Mouse (Mus musculus): Measurements from ENCODE around the gene Alkbh2. TPM values are rescaled to one million over a fixed set of nuclear protein-coding genes. Genes with fewer than 3 reads are reported as not detected.

The Alkbh2 gene
- total and polyA plus RNA-seq, 2 experiments from 2014 or later: 8.0 to 9.5 TPM

GRCm38 (mm10) chr5:114155168-114155933 lies 27.3 kb upstream of the Alkbh2 start:
- no peak for TF ChIP-seq CTCF (IDR thresholded peaks at IDR 0.05; ENCODE audit: low read depth)
- no peak for ATAC-seq
- Histone ChIP-seq H3K27me3 (ENCODE audit: insufficient read depth, low read length) (no peaks in the 10 kb centered on the region), H3K9me3 (ENCODE audit: low read length) (no peaks in the 10 kb centered on the region), H3K4me1 (ENCODE audit: insufficient read depth, low read length) (no peaks in the 10 kb centered on the region), H3K9ac (replicated peaks; ENCODE audit: low read length) (no peak overlapping the region), H3K4me3 (ENCODE audit: low read length) (no peak overlapping the region), H3K36me3 (ENCODE audit: insufficient read depth, low read length) (no peaks in the 10 kb centered on the region), H3K27ac (no peak overlapping the region), H3K4me2 (ENCODE audit: low read depth, low read length) (no peak overlapping the region)
- DNase-seq (ENCODE audit: low spot score): no peak
- 60% methylated on average over 9 of the region's 9 CpGs for WGBS

DNA sequence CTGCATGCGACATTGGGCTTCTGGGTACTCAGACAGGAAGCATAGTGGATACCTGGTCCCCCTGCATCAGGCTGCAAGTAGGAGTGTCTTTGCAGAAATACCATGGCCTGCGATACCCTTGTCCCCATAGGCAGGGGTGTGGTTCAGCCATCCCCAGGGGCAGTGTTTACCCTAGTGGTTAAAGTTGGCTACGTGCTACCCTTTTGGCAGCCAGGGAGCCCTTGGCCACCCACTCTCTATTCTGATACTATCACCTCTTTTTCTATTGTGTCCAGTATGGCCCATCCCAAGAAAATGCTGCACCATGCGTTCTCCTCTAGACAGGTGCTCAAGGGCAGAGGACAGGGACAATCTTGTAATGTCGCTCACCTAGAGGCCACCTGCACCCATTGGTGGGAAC lies 26.7 kb upstream of the Alkbh2 start:
- DNase-seq (ENCODE audit: low spot score): no peak
- H3K9ac ChIP-seq (replicated peaks; ENCODE audit: low read length): no peak overlapping the region
- no peak overlapping the region for H3K27ac ChIP-seq
- H3K4me2 ChIP-seq (ENCODE audit: low read depth, low read length): no peak overlapping the region
- TF ChIP-seq CTCF (IDR thresholded peaks at IDR 0.05; ENCODE audit: low read depth): no peak
- H3K27me3 ChIP-seq (ENCODE audit: insufficient read depth, low read length): no peaks in the 10 kb centered on the region
- no peak for ATAC-seq
- no peaks in the 10 kb centered on the region for H3K36me3 ChIP-seq (ENCODE audit: insufficient read depth, low read length)
- no peaks in the 10 kb centered on the region for H3K9me3 ChIP-seq (ENCODE audit: low read length)
- 80% methylated on average over 5 of the region's 5 CpGs for WGBS
- H3K4me1 ChIP-seq (ENCODE audit: insufficient read depth, low read length): no peaks in the 10 kb centered on the region
- H3K4me3 ChIP-seq (ENCODE audit: low read length): no peak overlapping the region

GRCm38 (mm10) chr5:114153490-114153889 lies 25.5 kb upstream of the Alkbh2 start:
- Histone ChIP-seq H3K36me3 (ENCODE audit: insufficient read depth, low read length) (no peaks in the 10 kb centered on the region), H3K4me2 (ENCODE audit: low read depth, low read length) (peak overlapping the region; percentile 34; the same call in 1 of the 2 replicates), H3K9me3 (ENCODE audit: low read length) (no peaks in the 10 kb centered on the region), H3K9ac (replicated peaks; ENCODE audit: low read length) (no peak overlapping the region), H3K4me3 (ENCODE audit: low read length) (0 out of 2 replicates have a peak overlapping the region, but pooled peaks have one; percentile 19), H3K27ac (no peak overlapping the region), H3K27me3 (ENCODE audit: insufficient read depth, low read length) (no peaks in the 10 kb centered on the region), H3K4me1 (ENCODE audit: insufficient read depth, low read length) (no peaks in the 10 kb centered on the region)
- DNase-seq (ENCODE audit: low spot score) (peak; percentile 61), ATAC-seq (peak; percentile 59; the same call in 1 of the 2 replicates)
- 5% methylated on average over 12 of the region's 12 CpGs for WGBS
- TF ChIP-seq CTCF (IDR thresholded peaks at IDR 0.05; ENCODE audit: low read depth): peak; percentile 72

GRCm38 (mm10) chr5:114152359-114153092 lies 24.5 kb upstream of the Alkbh2 start:
- ATAC-seq (no peak), DNase-seq (ENCODE audit: low spot score) (no peak)
- H3K36me3 ChIP-seq (ENCODE audit: insufficient read depth, low read length): no peaks in the 10 kb centered on the region
- H3K9ac ChIP-seq (replicated peaks; ENCODE audit: low read length): no peak overlapping the region
- H3K27me3 ChIP-seq (ENCODE audit: insufficient read depth, low read length): no peaks in the 10 kb centered on the region
- H3K4me1 ChIP-seq (ENCODE audit: insufficient read depth, low read length): no peaks in the 10 kb centered on the region
- no peak overlapping the region for H3K4me3 ChIP-seq (ENCODE audit: low read length)
- H3K9me3 ChIP-seq (ENCODE audit: low read length): no peaks in the 10 kb centered on the region
- no peak for TF ChIP-seq CTCF (IDR thresholded peaks at IDR 0.05; ENCODE audit: low read depth)
- H3K27ac ChIP-seq: no peak overlapping the region
- WGBS: 80% methylated on average over 12 of the region's 12 CpGs
- no peak overlapping the region for H3K4me2 ChIP-seq (ENCODE audit: low read depth, low read length)

DNA sequence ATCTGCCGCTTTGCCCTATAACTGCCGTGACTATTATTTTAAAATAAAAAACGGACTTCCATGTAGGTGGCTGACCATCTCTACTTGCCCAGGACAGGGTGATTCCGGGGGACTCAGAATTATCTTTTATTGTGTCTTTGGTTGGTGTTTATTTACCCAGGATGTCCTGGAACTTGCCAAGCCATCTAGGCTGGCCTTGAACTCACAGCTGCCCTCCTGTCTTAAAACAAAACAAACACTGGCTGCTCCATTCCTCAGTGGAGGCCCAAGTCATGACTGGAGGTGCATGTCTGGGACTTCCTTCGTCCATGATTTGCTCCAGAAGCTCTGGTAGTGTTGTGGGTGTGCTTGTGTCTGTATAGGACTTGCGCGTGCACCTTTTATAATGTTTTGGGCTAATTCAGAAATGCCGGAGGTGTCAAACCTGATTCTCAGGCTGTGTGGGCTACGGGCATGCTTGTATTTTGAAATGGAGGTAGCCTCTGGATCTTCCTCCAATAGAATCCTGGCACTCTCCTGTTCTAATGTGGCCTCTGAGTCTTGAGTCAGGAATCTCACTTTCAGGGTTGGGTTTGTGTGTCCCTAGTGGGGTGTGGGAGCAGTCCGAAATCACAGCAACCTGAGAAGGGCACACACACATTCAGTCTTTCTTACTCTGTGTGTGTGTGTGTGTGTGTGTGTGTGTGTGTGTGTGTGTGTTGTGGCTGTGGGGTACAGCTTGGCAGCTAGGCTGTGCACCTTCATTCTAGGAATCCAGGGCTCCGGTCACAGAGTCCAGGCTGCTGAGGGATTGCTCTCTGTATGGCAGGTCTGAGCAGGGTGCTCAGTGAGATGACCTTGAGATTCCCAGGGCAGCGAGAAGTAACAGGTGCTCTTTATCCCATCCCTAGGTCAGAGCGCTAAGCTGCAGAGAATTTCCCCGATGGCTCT lies 19.3 kb upstream of the Alkbh2 start:
- ATAC-seq (no peak), DNase-seq (ENCODE audit: low spot score) (no peak)
- no peak for TF ChIP-seq CTCF (IDR thresholded peaks at IDR 0.05; ENCODE audit: low read depth)
- Histone ChIP-seq H3K9me3 (ENCODE audit: low read length) (no peaks in the 10 kb centered on the region), H3K27ac (no peak overlapping the region), H3K4me3 (ENCODE audit: low read length) (no peak overlapping the region), H3K4me1 (ENCODE audit: insufficient read depth, low read length) (no peaks in the 10 kb centered on the region), H3K36me3 (ENCODE audit: insufficient read depth, low read length) (no peaks in the 10 kb centered on the region), H3K4me2 (ENCODE audit: low read depth, low read length) (no peak overlapping the region), H3K9ac (replicated peaks; ENCODE audit: low read length) (no peak overlapping the region), H3K27me3 (ENCODE audit: insufficient read depth, low read length) (no peaks in the 10 kb centered on the region)
- WGBS: 83% methylated on average over 14 of the region's 14 CpGs

Data from hindbrain, postnatal 0 days (tissue).